Mouse (Mus musculus) frontal cortex, adult (tissue): ENCODE measurements at regions not wholly inside any gene's neighbourhood (a gene's known extent, or its start where the extent isn't known, plus 50 kb on each side); places are given as distances from the start of the nearest gene placed in this dataset.

Experiments
- ATAC-seq: cut with Nextera tagmentation; 2 replicates; pipeline ENCODE4 v1.9.2; 2017; ENCODE audit warnings: mild to moderate bottlenecking, moderate library complexity, mixed read lengths; ENCODE audit not compliant: low TSS enrichment

- no peak for ATAC-seq
Observed at GRCm38 (mm10) chr8:82473266-82473665, 70.2 kb upstream of the Il15 start.

GRCm38 (mm10) chr8:82471825-82472224 lies 68.8 kb upstream of the Il15 start:
- no peak for ATAC-seq

GRCm38 (mm10) chr8:82469824-82470223 lies 66.8 kb upstream of the Il15 start:
- no peak for ATAC-seq

GRCm38 (mm10) chr8:82462841-82463240 lies 59.8 kb upstream of the Il15 start:
- no peak for ATAC-seq

- no peak for ATAC-seq
Observed at GRCm38 (mm10) chr8:82459007-82459406, 56.0 kb upstream of the Il15 start.

GRCm38 (mm10) chr8:82454056-82454455 lies 51.0 kb upstream of the Il15 start:
- ATAC-seq: no peak
